Mouse (Mus musculus) G1E (cell line): ENCODE results near the gene Meis2.

ENCODE experiments used
- CTCF ChIP-seq: IDR thresholded peaks from 2 replicates; pipeline ENCODE4 v1.5.1; 2012; ENCODE audit warnings: low read depth, low read length, inconsistent platforms, mixed read lengths
- GATA1 ChIP-seq: IDR thresholded peaks from 2 replicates; pipeline ENCODE4 v1.6.1; 2012; ENCODE audit warnings: borderline replicate concordance, low read length, inconsistent platforms, mixed read lengths
- GATA2 ChIP-seq: IDR thresholded peaks from 2 replicates; pipeline ENCODE4 v1.6.1; 2012; ENCODE audit warnings: low read depth, low read length, inconsistent platforms, borderline replicate concordance
- TAL1 ChIP-seq: conservative IDR thresholded peaks from 2 replicates; pipeline ENCODE4 v1.6.1; 2012; ENCODE audit warnings: low read depth, low read length, inconsistent platforms, mixed read lengths

- TF ChIP-seq TAL1 (no peak), GATA2 (no peak), CTCF (no peak), GATA1 (no peak)
Observed at GRCm38 (mm10) chr2:116080961-116081360, 15.3 kb upstream of the Meis2 start.
